In the genomic region with DNA sequence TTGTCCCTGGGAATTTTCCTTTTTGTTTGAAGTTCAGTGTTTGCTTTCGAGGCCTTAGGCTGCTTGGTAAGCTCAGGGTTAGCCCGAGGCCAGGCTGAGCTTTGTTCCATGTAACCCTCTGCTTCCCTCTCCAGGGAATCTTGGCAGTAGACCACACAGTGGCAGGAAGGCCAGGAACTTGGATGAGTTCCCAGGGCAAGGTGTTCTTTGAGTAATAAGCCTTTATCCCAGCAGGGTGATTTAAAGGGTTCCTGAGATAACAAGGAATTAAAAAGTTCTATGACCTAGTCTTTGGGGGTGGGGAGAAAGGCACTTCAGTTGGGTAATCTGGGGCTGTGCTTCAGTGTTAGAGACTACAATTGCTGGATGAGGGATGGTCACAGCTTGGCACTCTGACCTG, we compare ENCODE assay signal across 10 mouse cellular contexts. TPM values are rescaled to one million over a fixed set of nuclear protein-coding genes. Genes with fewer than 3 reads are reported as not detected.
DNase-seq lines count a peak whose midpoint lies in the region; ATAC-seq and TF ChIP-seq lines count a peak whose summit lies in the region.
"Had no signal": no experiment of that assay in that cellular context is flagged by ENCODE, and none has a peak within 500 bp of the region (broad histone marks: within the 10 kb centered on the region; RNA-seq: fewer than 3 reads in every experiment).

No protein-coding gene starts in this region.

- no peak overlapping the region for H3K4me3 ChIP-seq in limb, embryonic 14.5 days (replicated peaks; ENCODE audit: low read length)
- no peak overlapping the region for H3K4me3 ChIP-seq in forebrain, embryonic 16.5 days (replicated peaks; ENCODE audit: low read length)
- H3K4me3 ChIP-seq: neural tube, embryonic 12.5 days had no signal

- H3K36me3 ChIP-seq in limb, embryonic 14.5 days (ENCODE audit: control insufficient read depth, insufficient read depth, low read length): peaks cover 59% of the 10 kb centered on the region
- H3K36me3 ChIP-seq in forebrain, embryonic 16.5 days (ENCODE audit: control insufficient read depth, insufficient read depth): peaks cover 18% of the 10 kb centered on the region

- H3K27me3 ChIP-seq in limb, embryonic 14.5 days (ENCODE audit: control insufficient read depth, insufficient read depth, low read length): no peaks in the 10 kb centered on the region
- H3K27me3 ChIP-seq in forebrain, embryonic 16.5 days (replicated peaks; ENCODE audit: control insufficient read depth, insufficient read depth, low read length): no peaks in the 10 kb centered on the region
- H3K27me3 ChIP-seq: neural tube, embryonic 12.5 days had no signal

- no peak overlapping the region for H3K27ac ChIP-seq in limb, embryonic 14.5 days (replicated peaks; ENCODE audit: low read depth, low read length)
- H3K27ac ChIP-seq in forebrain, embryonic 16.5 days (ENCODE audit: low read length): no peak overlapping the region
- H3K27ac ChIP-seq: neural tube, embryonic 12.5 days had no signal

- 53% methylated on average over 2 of the region's 2 CpGs for WGBS in limb, embryonic 14.5 days
- 35% methylated on average over 2 of the region's 2 CpGs for WGBS in forebrain, embryonic 16.5 days

- no peaks in the 10 kb centered on the region for H3K9me3 ChIP-seq in limb, embryonic 14.5 days (ENCODE audit: control insufficient read depth, low read length)
- H3K9me3 ChIP-seq in forebrain, embryonic 16.5 days (ENCODE audit: control insufficient read depth, low read length): no peaks in the 10 kb centered on the region
- H3K9me3 ChIP-seq: neural tube, embryonic 12.5 days had no signal

- no peak overlapping the region for H3K4me2 ChIP-seq in limb, embryonic 14.5 days (replicated peaks; ENCODE audit: low read depth, low read length, severe bottlenecking)
- H3K4me2 ChIP-seq in forebrain, embryonic 16.5 days (ENCODE audit: low read length): no peak overlapping the region
- H3K4me2 ChIP-seq: neural tube, embryonic 12.5 days had no signal

- H3K9ac ChIP-seq in limb, embryonic 14.5 days (ENCODE audit: low read depth, low read length, severe bottlenecking): no peak overlapping the region
- H3K9ac ChIP-seq in forebrain, embryonic 16.5 days (replicated peaks; ENCODE audit: low read depth, low read length): no peak overlapping the region
- H3K9ac ChIP-seq: neural tube, embryonic 12.5 days had no signal

- peaks cover 8% of the 10 kb centered on the region for H3K4me1 ChIP-seq in limb, embryonic 14.5 days (ENCODE audit: control insufficient read depth, insufficient read depth, low read length)
- H3K4me1 ChIP-seq in forebrain, embryonic 16.5 days (replicated peaks; ENCODE audit: control insufficient read depth, insufficient read depth, low read length): peaks cover 9% of the 10 kb centered on the region

- peak; percentile 49 for DNase-seq in urinary bladder, postnatal 14 days (ENCODE audit: low spot score)
- DNase-seq in urinary bladder, adult 18-20 months (ENCODE audit: low spot score in 2 of 2): no peak
- DNase-seq in heart, adult 8-10 months (ENCODE audit: low spot score): peak; percentile 90
- DNase-seq in limb, embryonic 14.5 days (ENCODE audit: low spot score): peak; percentile 36
- DNase-seq in thymus, postnatal 14 days: no peak
- no peak for DNase-seq in layer of hippocampus, postnatal 14 days (ENCODE audit: low spot score in 2 of 2)
- DNase-seq: gastrocnemius, postnatal 14 days had no signal

- TF ChIP-seq POLR2A in limb, embryonic 14.5 days (IDR thresholded peaks at IDR 0.05; ENCODE audit: borderline replicate concordance, extremely low read depth, insufficient read depth, insufficient read length): no peak

- ATAC-seq in limb, embryonic 14.5 days (ENCODE audit: low FRiP score, low read depth): no peak
- no peak for ATAC-seq in frontal cortex, adult (ENCODE audit: low TSS enrichment)
- no peak for ATAC-seq in forebrain, embryonic 16.5 days

RNA-seq across cellular contexts. Expression of a gene that starts 4.5 kb away (rescaled TPM):
- total RNA-seq in heart, adult 8-10 months (2022): 100 to 1,000 TPM; 676 to 749 (median 700) TPM
- 302 and 363 TPM in 2 replicates for polyA plus RNA-seq in limb, embryonic 14.5 days (2012; rRNA removed)
- 505 and 530 TPM in 2 replicates for polyA plus RNA-seq in limb, embryonic 14.5 days (2014; fragmentation: Nextera tagmentation; extraction: Ambion mirVana)
- total RNA-seq in layer of hippocampus, postnatal 14 days (2021): 100 to 1,000 TPM; 209 to 232 TPM
- polyA plus RNA-seq in forebrain, embryonic 16.5 days (2015; fragmentation: Nextera tagmentation; extraction: Ambion mirVana): 386 and 402 TPM in 2 replicates

RNA-seq across cellular contexts. Expression of a gene that starts 4.5 kb away (rescaled TPM):
- total RNA-seq in heart, adult 8-10 months (2022): 100 to 1,000 TPM; 691 to 822 (median 750) TPM
- polyA plus RNA-seq in limb, embryonic 14.5 days (2012; rRNA removed): 1,470 and 1,488 TPM in 2 replicates
- polyA plus RNA-seq in limb, embryonic 14.5 days (2014; fragmentation: Nextera tagmentation; extraction: Ambion mirVana): 1,253 and 1,319 TPM in 2 replicates
- 100 to 1,000 TPM; 776 to 830 TPM for total RNA-seq in layer of hippocampus, postnatal 14 days (2021)
- 480 and 560 TPM in 2 replicates for polyA plus RNA-seq in forebrain, embryonic 16.5 days (2015; fragmentation: Nextera tagmentation; extraction: Ambion mirVana)

RNA-seq across cellular contexts. Expression of a gene that starts 14.0 kb away (rescaled TPM):
- total RNA-seq in heart, adult 8-10 months (2022): 10 to 100 TPM; 28.9 to 33.6 (median 33.2) TPM
- 42.9 and 45.9 TPM in 2 replicates for polyA plus RNA-seq in limb, embryonic 14.5 days (2012; rRNA removed)
- polyA plus RNA-seq in limb, embryonic 14.5 days (2014; fragmentation: Nextera tagmentation; extraction: Ambion mirVana): 57.9 and 59.4 TPM in 2 replicates
- 10 to 100 TPM; 25.9 to 28.8 TPM for total RNA-seq in layer of hippocampus, postnatal 14 days (2021)
- polyA plus RNA-seq in forebrain, embryonic 16.5 days (2015; fragmentation: Nextera tagmentation; extraction: Ambion mirVana): 55.5 and 62.0 TPM in 2 replicates

RNA-seq across cellular contexts. Expression of a gene that starts 18.6 kb away (rescaled TPM):
- 10 to 100 TPM; 44.4 to 64.9 (median 51.3) TPM for total RNA-seq in heart, adult 8-10 months (2022)
- polyA plus RNA-seq in limb, embryonic 14.5 days (2012; rRNA removed): 45.3 and 52.3 TPM in 2 replicates
- 31.1 and 32.1 TPM in 2 replicates for polyA plus RNA-seq in limb, embryonic 14.5 days (2014; fragmentation: Nextera tagmentation; extraction: Ambion mirVana)
- total RNA-seq in layer of hippocampus, postnatal 14 days (2021): 10 to 100 TPM; 45.2 to 48.1 TPM
- polyA plus RNA-seq in forebrain, embryonic 16.5 days (2015; fragmentation: Nextera tagmentation; extraction: Ambion mirVana): 40.5 and 45.4 TPM in 2 replicates

RNA-seq across cellular contexts. Expression of a gene that starts 44.7 kb away (rescaled TPM):
- not detected for total RNA-seq in heart, adult 8-10 months (2022)
- polyA plus RNA-seq in limb, embryonic 14.5 days (2012; rRNA removed): not detected in 2 replicates
- polyA plus RNA-seq in limb, embryonic 14.5 days (2014; fragmentation: Nextera tagmentation; extraction: Ambion mirVana): not detected in 2 replicates
- total RNA-seq in layer of hippocampus, postnatal 14 days (2021): not detected
- not detected in 2 replicates for polyA plus RNA-seq in forebrain, embryonic 16.5 days (2015; fragmentation: Nextera tagmentation; extraction: Ambion mirVana)
- total RNA-seq: gastrocnemius, postnatal 14 days had no signal
- polyA plus RNA-seq: neural tube, embryonic 12.5 days had no signal

Comparison
In these comparisons a context has a peak if more than half of its experiments do, and no peak if none do; other contexts are left out.
1. DNase-seq: peak in urinary bladder, postnatal 14 days (single experiment), heart, adult 8-10 months (single experiment) and limb, embryonic 14.5 days (single experiment); none in urinary bladder, adult 18-20 months (0 of 2), thymus, postnatal 14 days (single experiment) and layer of hippocampus, postnatal 14 days (0 of 2).